Mouse (Mus musculus) CH12.LX (cell line): Measurements from ENCODE around the gene Six5. TPM values are rescaled to one million over a fixed set of nuclear protein-coding genes. Genes with fewer than 3 reads are reported as not detected.

Experiments used
- DNase-seq: peaks from one replicate; pipeline ENCODE4 v3.0.0-alpha.2; 2013; ENCODE audit errors: extremely low read depth
- H3K27ac ChIP-seq: 2 replicates; pipeline ENCODE4 v1.5.1; 2012; ENCODE audit warnings: low read depth, mild to moderate bottlenecking, control low read depth, moderate library complexity; ENCODE audit not compliant: insufficient read depth
- H3K27me3 ChIP-seq: replicated peaks from 2 replicates; pipeline ENCODE3; 2012; ENCODE audit warnings: inconsistent platforms
- H3K36me3 ChIP-seq, 2 experiments: replicated peaks in 1 of 2; 2 replicates each; pipeline versions ENCODE3 to v1.6.1; 2012; ENCODE audit warnings: inconsistent platforms in 1 of 2, low read length in 1 of 2, mild to moderate bottlenecking in 1 of 2, mixed read lengths in 1 of 2, moderate library complexity in 1 of 2; ENCODE audit not compliant: control insufficient read depth in 1 of 2, insufficient read depth in 1 of 2
- H3K4me1 ChIP-seq, 2 experiments: 2 replicates each; pipeline ENCODE4 v1.6.1; 2012; ENCODE audit warnings: inconsistent platforms in 1 of 2, moderate library complexity in 1 of 2; ENCODE audit not compliant: insufficient read depth in 2 of 2, control insufficient read depth in 1 of 2
- H3K4me2 ChIP-seq: 2 replicates; pipeline ENCODE4 v1.6.1; 2012; ENCODE audit warnings: low read depth, mild to moderate bottlenecking, control low read depth; ENCODE audit not compliant: poor library complexity, insufficient read depth, severe bottlenecking
- H3K4me3 ChIP-seq, 3 experiments: fragments of 150-350 bp in 1 of 3; sonication (generic) in 1 of 3; replicated peaks in 1 of 3; 2 replicates each; pipeline versions ENCODE3 to v1.5.1; 2011 to 2012; ENCODE audit warnings: low read depth in 2 of 3, low read length in 2 of 3, mild to moderate bottlenecking in 2 of 3, moderate library complexity in 2 of 3, control low read depth in 1 of 3, improper control_type of control experiment in 1 of 3, inconsistent platforms in 1 of 3, mixed read lengths in 1 of 3; ENCODE audit not compliant: poor library complexity in 1 of 3
- H3K79me2 ChIP-seq: replicated peaks from 2 replicates; pipeline ENCODE4 v1.6.1; 2012; ENCODE audit warnings: mild to moderate bottlenecking, moderate library complexity; ENCODE audit not compliant: control insufficient read depth, poor library complexity, insufficient read depth, severe bottlenecking; ENCODE audit errors: extremely low read depth
- H3K9ac ChIP-seq: 2 replicates; pipeline ENCODE4 v1.6.1; 2012; ENCODE audit warnings: low read depth, mild to moderate bottlenecking, control low read depth, moderate library complexity; ENCODE audit not compliant: insufficient read depth
- H3K9me3 ChIP-seq: replicated peaks from 2 replicates; pipeline ENCODE3; 2012; ENCODE audit warnings: low read length, inconsistent platforms, mixed read lengths
- BHLHE40 ChIP-seq: IDR thresholded peaks from 2 replicates; pipeline ENCODE4 v1.6.1; 2011; ENCODE audit warnings: mild to moderate bottlenecking, low read depth, low read length, improper control_type of control experiment
- CHD1 ChIP-seq: IDR thresholded peaks from 2 replicates; pipeline ENCODE4 v1.6.1; 2012; ENCODE audit warnings: low read depth, low read length, improper control_type of control experiment, inconsistent platforms
- CHD2 ChIP-seq: IDR thresholded peaks from 2 replicates; pipeline ENCODE4 v1.6.1; 2011; ENCODE audit warnings: low read length, improper control_type of control experiment
- CTCF ChIP-seq, 2 experiments: IDR thresholded peaks in 1 of 2; conservative IDR thresholded peaks in 1 of 2; 2 replicates each; pipeline ENCODE4 v1.5.1; 2011 to 2012; ENCODE audit warnings: low read depth in 2 of 2, low read length in 2 of 2, improper control_type of control experiment in 1 of 2, inconsistent platforms in 1 of 2, mild to moderate bottlenecking in 1 of 2, moderate library complexity in 1 of 2
- E2F4 ChIP-seq: IDR thresholded peaks from 2 replicates; pipeline ENCODE4 v1.6.1; 2011; ENCODE audit warnings: low read depth, low read length, improper control_type of control experiment; ENCODE audit not compliant: insufficient replicate concordance
- ELF1 ChIP-seq: IDR thresholded peaks from 2 replicates; pipeline ENCODE4 v1.6.1; 2014; ENCODE audit warnings: low read depth, mild to moderate bottlenecking, inconsistent platforms, low read length, improper control_type of control experiment
- EP300 ChIP-seq: IDR thresholded peaks from 2 replicates; pipeline ENCODE4 v1.6.1; 2011; ENCODE audit warnings: low read length, improper control_type of control experiment
- GABPA ChIP-seq: IDR thresholded peaks from 2 replicates; pipeline ENCODE4 v1.6.1; 2012; ENCODE audit warnings: low read depth, low read length, improper control_type of control experiment, inconsistent platforms; ENCODE audit not compliant: insufficient replicate concordance
- HCFC1 ChIP-seq: IDR thresholded peaks from 2 replicates; pipeline ENCODE4 v1.6.1; 2012; ENCODE audit warnings: low read depth, mild to moderate bottlenecking, inconsistent platforms, low read length, improper control_type of control experiment
- IRF4 ChIP-seq: IDR thresholded peaks from 2 replicates; pipeline ENCODE4 v1.6.1; 2014; ENCODE audit warnings: low read depth, mild to moderate bottlenecking, inconsistent platforms, low read length, improper control_type of control experiment
- JUN ChIP-seq: IDR thresholded peaks from 2 replicates; pipeline ENCODE4 v1.6.1; 2011; ENCODE audit warnings: low read depth, mild to moderate bottlenecking, low read length, improper control_type of control experiment, moderate library complexity; ENCODE audit not compliant: insufficient read depth
- JUND ChIP-seq: conservative IDR thresholded peaks from 2 replicates; pipeline ENCODE4 v1.6.1; 2011; ENCODE audit warnings: low read depth, low read length, improper control_type of control experiment
- KAT2A ChIP-seq: IDR thresholded peaks from 2 replicates; pipeline ENCODE4 v1.6.1; 2012; ENCODE audit warnings: low read length, improper control_type of control experiment, inconsistent platforms; ENCODE audit not compliant: insufficient replicate concordance
- MAFK ChIP-seq: IDR thresholded peaks from 2 replicates; pipeline ENCODE4 v1.6.1; 2011; ENCODE audit warnings: low read length, improper control_type of control experiment; ENCODE audit not compliant: insufficient replicate concordance
- MXI1 ChIP-seq: IDR thresholded peaks from 2 replicates; pipeline ENCODE4 v1.6.1; 2011; ENCODE audit warnings: mild to moderate bottlenecking, low read depth, low read length, improper control_type of control experiment
- NELFE ChIP-seq: IDR thresholded peaks from 2 replicates; pipeline ENCODE4 v1.6.1; 2011; ENCODE audit warnings: low read depth, low read length, improper control_type of control experiment
- PAX5 ChIP-seq: IDR thresholded peaks from 2 replicates; pipeline ENCODE4 v1.6.1; 2012; ENCODE audit warnings: low read length, inconsistent platforms, mixed read lengths
- POLR2AphosphoS2 ChIP-seq: IDR thresholded peaks from 2 replicates; pipeline ENCODE4 v1.6.1; 2011; ENCODE audit warnings: low read depth, low read length, improper control_type of control experiment
- RAD21 ChIP-seq: IDR thresholded peaks from 2 replicates; pipeline ENCODE4 v1.6.1; 2011; ENCODE audit warnings: low read depth, mild to moderate bottlenecking, low read length, improper control_type of control experiment, moderate library complexity
- RCOR1 ChIP-seq: conservative IDR thresholded peaks from 2 replicates; pipeline ENCODE4 v1.6.1; 2012; ENCODE audit warnings: low read depth, mild to moderate bottlenecking, inconsistent platforms, low read length, improper control_type of control experiment
- SIN3A ChIP-seq: IDR thresholded peaks from 2 replicates; pipeline ENCODE4 v1.6.1; 2012; ENCODE audit warnings: low read length, improper control_type of control experiment, inconsistent platforms
- SMC3 ChIP-seq: IDR thresholded peaks from 2 replicates; pipeline ENCODE4 v1.6.1; 2011; ENCODE audit warnings: low read depth, low read length, improper control_type of control experiment
- TBP ChIP-seq: conservative IDR thresholded peaks from 2 replicates; pipeline ENCODE4 v1.6.1; 2011; ENCODE audit warnings: low read depth, low read length, improper control_type of control experiment
- TCF12 ChIP-seq: IDR thresholded peaks from 2 replicates; pipeline ENCODE4 v1.6.1; 2014; ENCODE audit warnings: low read depth, mild to moderate bottlenecking, inconsistent platforms, low read length, improper control_type of control experiment
- USF2 ChIP-seq: conservative IDR thresholded peaks from 2 replicates; pipeline ENCODE4 v1.6.1; 2011; ENCODE audit warnings: low read depth, low read length, improper control_type of control experiment
- ZC3H11A ChIP-seq: IDR thresholded peaks from 2 replicates; pipeline ENCODE4 v1.6.1; 2012; ENCODE audit warnings: low read depth, mild to moderate bottlenecking, inconsistent platforms, low read length, improper control_type of control experiment
- ZMIZ1 ChIP-seq: IDR thresholded peaks from 2 replicates; pipeline ENCODE4 v1.6.1; 2012; ENCODE audit warnings: low read depth, mild to moderate bottlenecking, inconsistent platforms, low read length, improper control_type of control experiment
- ZNF384 ChIP-seq: IDR thresholded peaks from 2 replicates; pipeline ENCODE4 v1.6.1; 2012; ENCODE audit warnings: low read depth, low read length, improper control_type of control experiment, inconsistent platforms
- dilution Hi-C: fragments of 300-500 bp; cut with MboI; formaldehyde crosslinking; loops from 2 replicates; pipeline ENCODE4 v1.14.3; 2020; ENCODE audit warnings: low sequenced_read_pairs; ENCODE audit not compliant: extremely low pct_unique_long_range_greater_than_20kb, extremely low pct_ligation_motif_present
- in situ Hi-C: fragments of 300-500 bp; cut with MboI; formaldehyde crosslinking; loops from 3 replicates; pipeline ENCODE4 v1.14.3; 2019; ENCODE audit warnings: low sequenced_read_pairs, low pct_ligation_motif_present, low pct_unique_long_range_greater_than_20kb, mixed read lengths
- polyA plus RNA-seq: library from polyadenylated mRNA; unstranded; fragments of >175 nt; gene quantifications from 2 replicates; pipeline ENCODE4 v1.2.1, GENCODE M21; 2012; ENCODE audit warnings: low read depth; ENCODE audit not compliant: insufficient read length
- total RNA-seq, 2 experiments: library from RNA; depleted of rRNA; stranded (reverse); fragments of 300-350 nt in 1 of 2; fragments of >200 nt in 1 of 2; gene quantifications; 2 replicates each; pipeline ENCODE4 v1.2.3; 2012 to 2014

The Six5 gene
- total and polyA plus RNA-seq, 3 experiments = 0.16 to 1.8 (median 0.33) TPM

GRCm38 (mm10) chr7:19088813-19089212, 5.6 kb upstream of the Six5 start:
- Histone ChIP-seq H3K36me3 (no peaks in the 10 kb centered on the region), H3K9ac (no peak overlapping the region), H3K79me2 (no peaks in the 10 kb centered on the region), H3K4me3 (no peak overlapping the region), H3K4me2 (no peak overlapping the region), H3K9me3 (no peaks in the 10 kb centered on the region), H3K27me3 (peaks cover 77% of the 10 kb centered on the region), H3K27ac (no peak overlapping the region), H3K4me1 (peaks cover 21 to 43% of the 10 kb centered on the region in 2 experiments)
- peak; percentile 66 for DNase-seq
- dilution Hi-C loops (no loop called here), in situ Hi-C loops (no loop called here)
- TF ChIP-seq TCF12 (no peak), USF2 (no peak), JUN (no peak), CHD1 (no peak), HCFC1 (no peak), E2F4 (no peak), CTCF (conservative IDR thresholded peaks at IDR 0.05 in 1 of 2, IDR thresholded peaks at IDR 0.05 in 1 of 2; ENCODE audit: low read depth in 2 of 2, low read length in 2 of 2) (peak; percentile 56 to 94), ZMIZ1 (no peak), PAX5 (no peak), EP300 (no peak), JUND (no peak), SMC3 (peak; percentile 88), ZC3H11A (no peak), NELFE (no peak), KAT2A (no peak), MAFK (no peak), BHLHE40 (no peak), RAD21 (peak; percentile 74), POLR2AphosphoS2 (no peak), ELF1 (no peak), CHD2 (no peak), IRF4 (no peak), GABPA (no peak)

- dilution Hi-C loops = no loop called here
- in situ Hi-C loops = no loop called here
- TF ChIP-seq TBP (no peak), ELF1 (no peak), POLR2AphosphoS2 (no peak), ZNF384 (no peak), E2F4 (no peak), JUND (no peak), GABPA (no peak), KAT2A (no peak), CTCF (conservative IDR thresholded peaks at IDR 0.05 in 1 of 2, IDR thresholded peaks at IDR 0.05 in 1 of 2; ENCODE audit: low read depth in 2 of 2, low read length in 2 of 2) (no peak), USF2 (no peak), PAX5 (no peak), CHD2 (no peak), JUN (no peak), MXI1 (no peak), BHLHE40 (no peak), RCOR1 (no peak), EP300 (no peak), SIN3A (no peak)
- Histone ChIP-seq H3K9me3 (no peaks in the 10 kb centered on the region), H3K9ac (no peak overlapping the region), H3K36me3 (no peaks in the 10 kb centered on the region), H3K4me3 (no peak overlapping the region), H3K27me3 (peaks cover 82% of the 10 kb centered on the region), H3K27ac (no peak overlapping the region), H3K79me2 (no peaks in the 10 kb centered on the region), H3K4me2 (no peak overlapping the region), H3K4me1 (peaks cover 5 to 29% of the 10 kb centered on the region in 2 experiments; a peak in 3 of 4 replicates)
- DNase-seq = no peak
These were observed 2.5 kb upstream of the Six5 start for GRCm38 (mm10) chr7:19091913-19092312.
